Mouse (Mus musculus) mesoderm, embryonic 11.5 days (tissue): ENCODE data around the gene Hbb-y.
"Not testable (repeated sequence)": the region's sequence is repeated elsewhere in the genome, so short reads cannot be mapped to it uniquely, and the experiment has no call there.

Experiments
- DNase-seq: peaks from one replicate; pipeline ENCODE4 v3.0.0-alpha.2; 2012; ENCODE audit warnings: low read depth, low spot score

Hbb-y gene

DNA sequence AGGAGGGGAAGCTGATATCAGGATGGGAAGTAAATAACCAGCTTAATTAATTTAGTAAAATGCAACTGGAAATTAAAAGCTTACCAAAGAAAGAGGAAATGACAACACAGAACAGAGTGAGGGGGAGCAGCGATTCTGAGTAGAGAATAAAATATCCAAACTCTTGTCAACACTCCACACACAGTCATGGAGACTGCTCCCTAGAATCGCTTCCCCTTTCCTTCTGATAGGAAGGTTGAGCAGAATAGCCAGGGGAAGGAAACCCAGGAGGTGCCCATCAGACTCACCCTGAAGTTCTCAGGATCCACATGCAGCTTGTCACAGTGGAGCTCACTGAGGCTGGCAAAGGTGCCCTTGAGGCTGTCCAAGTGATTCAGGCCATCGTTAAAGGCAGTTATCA lies 39.9 kb downstream of the Hbb-y start:
- not testable (repeated sequence) for DNase-seq

DNA sequence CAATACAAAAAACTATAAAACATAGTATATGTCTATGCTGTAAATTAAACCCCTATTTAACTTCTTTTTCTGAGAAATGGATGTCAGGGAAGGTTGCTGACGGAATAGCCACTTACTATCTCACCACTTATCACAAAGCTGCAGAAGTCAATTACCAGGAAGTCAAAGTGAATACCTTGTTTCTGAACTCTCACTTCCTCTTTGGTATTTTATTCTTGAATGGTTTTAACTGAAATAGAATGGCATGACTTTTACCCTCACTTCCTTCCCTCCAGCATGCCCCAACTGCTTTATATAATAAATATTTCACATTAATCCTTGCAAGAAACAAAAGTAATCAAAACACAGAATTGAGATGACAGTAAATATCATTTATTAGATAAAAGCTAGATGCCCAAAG lies 40.8 kb downstream of the Hbb-y start:
- no peak for DNase-seq

DNA sequence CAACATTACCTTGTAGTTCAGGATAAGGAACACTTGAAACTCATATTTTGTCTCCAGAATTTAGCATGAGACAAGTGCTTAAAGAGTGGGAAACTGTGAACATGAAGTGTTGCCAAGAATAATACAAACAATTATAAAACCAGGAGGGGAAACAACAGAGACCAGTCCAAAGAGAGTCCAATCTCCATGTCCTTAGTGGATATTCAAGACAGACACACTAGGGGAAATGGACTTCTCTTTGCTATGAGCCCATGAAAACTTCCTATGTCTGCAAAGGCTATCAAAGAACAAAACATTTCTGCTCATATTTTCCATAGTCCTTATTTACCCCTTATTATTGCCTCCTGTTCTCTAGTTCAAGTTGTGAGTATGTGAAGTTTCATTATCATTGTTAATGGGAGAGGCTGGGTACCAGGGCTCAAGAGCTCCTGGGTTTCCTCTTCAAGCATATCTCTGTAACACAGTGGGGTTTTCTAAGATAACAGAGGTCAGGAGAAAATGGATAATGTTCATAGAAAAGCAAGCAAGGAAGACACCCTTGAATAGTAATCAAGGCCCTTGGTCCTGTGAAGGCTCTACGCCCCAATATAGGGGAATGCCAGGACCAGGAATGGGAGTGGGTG lies 41.7 kb downstream of the Hbb-y start:
- no peak for DNase-seq

DNA sequence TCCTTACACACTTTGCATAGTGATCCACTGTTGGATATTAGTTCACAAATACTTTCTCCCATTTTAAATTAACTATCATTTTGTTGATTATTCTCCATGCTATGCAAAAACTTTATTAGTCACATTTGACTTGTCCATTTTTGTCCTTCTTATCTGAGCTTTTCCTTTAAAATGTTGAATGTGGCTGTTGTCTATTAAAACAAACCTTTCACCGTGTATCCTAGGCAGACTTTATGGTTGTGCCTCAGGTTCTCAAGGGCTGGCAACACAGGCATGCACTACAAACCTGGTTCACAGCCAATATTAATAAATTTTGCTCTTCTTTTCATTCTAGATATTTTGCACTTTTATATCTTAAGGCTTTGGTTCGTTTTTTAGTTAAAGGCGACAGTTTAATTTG lies 42.3 kb downstream of the Hbb-y start:
- DNase-seq: no peak

DNA sequence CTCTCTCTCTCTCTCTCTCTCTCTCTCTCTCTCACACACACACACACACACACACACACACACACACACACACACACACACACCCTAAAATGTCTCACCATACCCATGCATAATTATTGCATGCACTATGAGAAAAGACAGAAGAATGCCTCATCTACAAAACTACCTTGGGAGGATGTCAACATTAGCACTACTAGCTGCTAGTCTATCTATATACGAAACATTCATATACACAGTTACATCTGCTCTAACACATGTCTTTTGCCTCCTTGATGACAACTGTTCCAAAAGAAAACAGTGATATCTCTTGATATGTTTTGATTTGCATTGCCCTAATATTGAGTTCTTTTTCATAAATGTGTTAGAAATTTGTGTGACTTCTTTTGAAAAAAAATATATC lies 42.7 kb downstream of the Hbb-y start:
- no peak for DNase-seq

DNA sequence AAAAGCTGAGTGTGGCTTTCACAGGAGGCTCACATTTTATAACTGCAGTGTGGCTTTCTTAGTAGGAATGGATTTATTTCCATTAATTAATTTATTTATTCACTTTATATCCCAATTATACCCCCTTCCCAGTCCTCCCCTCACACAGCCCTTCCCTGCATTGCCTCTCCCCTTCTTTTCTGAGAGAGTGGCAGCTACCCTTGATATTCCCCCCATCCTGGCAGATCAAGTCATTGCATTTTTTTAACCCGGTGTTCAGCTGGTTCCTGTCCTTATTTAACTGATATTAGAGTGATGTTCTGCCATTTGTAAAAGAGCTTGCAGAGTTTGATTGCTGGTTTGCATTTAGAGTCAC lies 43.2 kb downstream of the Hbb-y start:
- DNase-seq: no peak

DNA sequence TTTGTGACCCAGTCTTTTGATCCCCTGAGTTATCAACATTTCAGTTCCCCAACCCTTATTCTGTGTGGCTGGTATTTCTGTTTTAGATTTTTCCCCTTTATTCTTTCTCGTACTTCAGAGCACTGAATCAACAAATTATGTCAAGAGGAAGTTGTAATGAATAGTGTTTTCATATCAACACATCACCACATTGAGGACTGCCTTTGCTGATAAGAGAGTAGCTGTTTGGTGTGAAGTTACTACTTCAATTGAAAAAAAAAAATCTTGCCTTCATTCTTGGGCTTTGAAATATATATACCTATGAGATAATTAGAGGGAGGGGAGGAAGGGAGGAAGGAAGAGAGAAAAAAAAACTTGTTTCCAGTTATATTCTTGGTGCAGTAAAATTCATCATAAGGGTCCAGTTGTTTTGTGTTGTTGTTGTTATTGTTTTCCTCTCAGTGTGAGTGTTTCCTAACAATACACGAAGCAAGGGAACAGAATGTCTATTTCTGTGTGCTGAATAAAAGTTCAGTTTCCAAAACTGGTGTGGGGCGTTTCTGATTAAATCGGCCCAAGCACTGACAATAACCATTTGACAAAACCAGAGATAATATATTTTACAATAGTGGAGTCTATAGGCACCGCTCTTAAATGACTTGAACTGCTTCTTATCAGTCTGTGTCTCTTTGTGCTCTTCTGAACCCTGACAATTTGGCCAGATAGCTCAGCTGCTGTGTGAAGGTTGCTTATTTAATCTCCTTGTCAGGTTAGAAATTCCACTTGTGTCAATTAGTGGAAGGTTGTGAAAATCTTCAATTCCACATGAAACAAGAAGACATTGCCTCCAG lies 43.8 kb downstream of the Hbb-y start:
- no peak for DNase-seq

DNA sequence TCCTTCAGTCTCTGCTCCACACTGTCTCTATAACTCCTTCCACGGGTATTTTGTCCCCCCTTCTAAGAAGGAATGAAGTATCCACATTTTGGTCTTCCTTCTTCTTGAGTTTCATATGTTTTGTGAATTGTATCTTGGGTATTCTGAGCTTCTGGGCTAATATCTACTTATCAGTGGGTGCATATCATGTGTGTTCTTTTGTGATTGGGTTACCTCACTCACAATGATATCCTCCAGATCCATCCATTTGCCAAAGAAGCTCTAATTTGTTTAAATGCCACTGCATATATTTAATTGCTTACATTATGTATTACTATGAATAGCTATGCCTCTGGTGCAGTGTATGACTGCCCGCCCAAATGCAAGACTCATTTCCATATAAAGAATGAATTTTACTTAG lies 44.9 kb downstream of the Hbb-y start:
- DNase-seq: not testable (repeated sequence)

DNA sequence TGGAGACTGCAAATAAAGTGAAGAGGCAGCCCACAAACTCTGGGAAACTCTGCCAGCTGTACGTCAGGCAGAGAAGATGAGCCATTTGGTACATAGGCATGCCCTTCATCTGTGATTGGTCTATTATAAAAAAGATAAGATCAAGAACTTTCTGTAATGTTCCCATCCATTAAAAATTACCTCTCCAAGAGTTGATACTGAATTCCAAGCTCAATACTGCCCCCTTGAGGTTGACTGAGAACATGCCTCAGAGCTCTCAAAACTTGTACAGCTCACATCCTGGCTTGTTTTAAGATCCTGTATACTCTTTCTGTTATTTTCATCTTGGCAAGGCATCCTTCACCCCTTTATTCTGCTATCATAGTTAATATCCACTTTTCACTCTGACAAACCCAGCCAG lies 46.2 kb downstream of the Hbb-y start:
- peak; percentile 48 for DNase-seq
